32 mouse cellular contexts compared by ENCODE assay signal in the genomic region with DNA sequence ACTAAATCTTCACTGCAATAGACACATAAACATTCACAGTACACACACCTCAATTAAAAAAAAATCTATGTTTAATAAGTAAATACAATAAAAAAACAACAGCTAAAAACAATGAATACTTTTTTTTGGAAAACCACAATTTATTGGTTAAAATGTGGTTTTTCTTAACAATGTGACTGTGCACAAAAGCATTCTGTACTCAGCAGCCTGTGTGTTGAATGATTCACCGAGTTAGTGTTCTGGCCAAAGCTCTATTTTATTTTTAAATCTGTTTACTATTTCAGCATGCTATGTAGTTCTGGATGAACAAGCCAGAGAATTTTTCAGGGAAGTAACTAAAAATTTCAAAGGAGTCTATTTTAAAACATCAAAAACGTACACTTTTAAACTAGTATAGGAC. TPM values are rescaled to one million over a fixed set of nuclear protein-coding genes. Genes with fewer than 3 reads are reported as not detected.
DNase-seq lines count a peak whose midpoint lies in the region; ATAC-seq lines count a peak whose summit lies in the region.
"Had no signal": no experiment of that assay in that cellular context is flagged by ENCODE, and none has a peak within 500 bp of the region (broad histone marks: within the 10 kb centered on the region; RNA-seq: fewer than 3 reads in every experiment).

No protein-coding gene starts in this region.

- DNase-seq in NIH3T3 (ENCODE audit: low read depth), result peak; percentile 70
- DNase-seq in fibroblast of lung, adult 2 months (ENCODE audit: low read depth), result peak; percentile 56
- DNase-seq in ovary, postnatal 10 days (ENCODE audit: low spot score), result no peak
- no peak for DNase-seq in urinary bladder, postnatal 14 days (ENCODE audit: low spot score)
- DNase-seq: adrenal gland, adult 2 months; adrenal gland, postnatal 36 days; cerebellum, adult 11 months; cerebellum, adult 9-10 months; cerebellum, postnatal 36 days; gastrocnemius, postnatal 10 days; kidney, adult 18-20 months; kidney, postnatal 25 days; liver, embryonic 13.5 days; lung, adult 18-20 months; lung, postnatal 4 days; right cerebral cortex, adult 18-20 months; spleen, adult 18-20 months; thymus, postnatal 4 days had no signal

- H3K4me1 ChIP-seq in megakaryocyte, embryonic 14.5 days, result peaks cover 24% of the 10 kb centered on the region

- peaks cover 18% of the 10 kb centered on the region for H3K27me3 ChIP-seq in megakaryocyte, embryonic 14.5 days (replicated peaks)

- H3K9me3 ChIP-seq in megakaryocyte, embryonic 14.5 days, result peaks cover 3% of the 10 kb centered on the region
- H3K9me3 ChIP-seq: embryonic facial prominence, embryonic 12.5 days; forebrain, embryonic 13.5 days; heart, embryonic 10.5 days; heart, embryonic 15.5 days; kidney, embryonic 15.5 days; limb, embryonic 10.5 days; limb, embryonic 15.5 days; liver, embryonic 13.5 days; midbrain, embryonic 10.5 days; midbrain, embryonic 15.5 days had no signal

- peaks cover 12% of the 10 kb centered on the region for H3K36me3 ChIP-seq in megakaryocyte, embryonic 14.5 days (replicated peaks; ENCODE audit: low read length)
- H3K36me3 ChIP-seq: embryonic facial prominence, embryonic 12.5 days; heart, embryonic 10.5 days; heart, embryonic 15.5 days; kidney, embryonic 15.5 days; limb, embryonic 10.5 days; liver, embryonic 13.5 days; midbrain, embryonic 10.5 days; midbrain, embryonic 15.5 days had no signal

- ATAC-seq in megakaryocyte, adult 5-6 weeks (ENCODE audit: poor library complexity, severe bottlenecking), result no peak
- ATAC-seq: forebrain, embryonic 13.5 days; hindbrain, embryonic 16.5 days; lung, postnatal 0 days; midbrain, embryonic 15.5 days had no signal

- H3K4me3 ChIP-seq in megakaryocyte, embryonic 14.5 days (replicated peaks), result peak overlapping the region; percentile 69
- H3K4me3 ChIP-seq: embryonic facial prominence, embryonic 12.5 days; erythroblast, embryonic 14.5 days; forebrain, embryonic 13.5 days; heart, embryonic 10.5 days; heart, embryonic 15.5 days; kidney, embryonic 15.5 days; limb, embryonic 10.5 days; limb, embryonic 15.5 days; liver, embryonic 13.5 days; midbrain, embryonic 10.5 days; midbrain, embryonic 15.5 days had no signal

RNA-seq across cellular contexts. Expression of a gene that starts 9.0 kb away (rescaled TPM):
- polyA plus RNA-seq in megakaryocyte, embryonic 14.5 days (2012; ENCODE audit: insufficient read depth, low replicate concordance), result 566 and 781 TPM in 2 replicates
- total RNA-seq in megakaryocyte, adult 5-6 weeks (2015), result 1,575 and 1,670 TPM in 2 replicates
- 496 and 508 TPM in 2 replicates for total RNA-seq in megakaryocyte, adult 5-6 weeks (2017)

RNA-seq across cellular contexts. Expression of a gene that starts 41.7 kb away (rescaled TPM):
- 4.1 and 11.0 TPM in 2 replicates for polyA plus RNA-seq in megakaryocyte, embryonic 14.5 days (2012; ENCODE audit: insufficient read depth, low replicate concordance)
- total RNA-seq in megakaryocyte, adult 5-6 weeks (2015), result 55.8 and 59.1 TPM in 2 replicates
- total RNA-seq in megakaryocyte, adult 5-6 weeks (2017), result 98.6 and 105 TPM in 2 replicates

Comparison
In these comparisons a context has a peak if more than half of its experiments do, and no peak if none do; other contexts are left out.
1. DNase-seq: peak in NIH3T3 (single experiment) and fibroblast of lung, adult 2 months (single experiment); none in ovary, postnatal 10 days (single experiment) and urinary bladder, postnatal 14 days (single experiment).